Mouse (Mus musculus) left cerebral cortex, adult 11 months (tissue): ENCODE data around the gene Slc5a2.

Source experiments
- DNase-seq: peaks from one replicate; pipeline ENCODE4 v3.0.0; 2022; ENCODE audit warnings: low spot score

Slc5a2 gene

DNA sequence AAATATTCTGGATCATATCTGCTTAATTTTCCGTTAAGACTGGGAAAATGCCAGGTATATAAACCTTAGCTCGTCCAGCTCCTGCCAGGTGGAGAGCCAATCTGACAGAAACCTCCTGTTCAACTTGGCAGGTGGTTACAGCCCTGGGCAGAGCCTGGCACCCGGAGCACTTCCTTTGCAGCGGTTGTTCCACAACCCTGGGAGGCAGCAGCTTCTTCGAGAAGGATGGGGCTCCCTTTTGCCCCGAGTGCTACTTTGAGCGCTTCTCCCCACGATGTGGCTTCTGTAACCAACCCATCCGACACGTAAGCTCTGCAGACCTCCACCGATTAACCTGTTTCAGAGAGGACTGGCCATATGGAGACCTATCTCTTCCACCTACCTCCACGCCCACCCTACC, 13.5 kb upstream of the Slc5a2 start:
- no peak for DNase-seq

DNA sequence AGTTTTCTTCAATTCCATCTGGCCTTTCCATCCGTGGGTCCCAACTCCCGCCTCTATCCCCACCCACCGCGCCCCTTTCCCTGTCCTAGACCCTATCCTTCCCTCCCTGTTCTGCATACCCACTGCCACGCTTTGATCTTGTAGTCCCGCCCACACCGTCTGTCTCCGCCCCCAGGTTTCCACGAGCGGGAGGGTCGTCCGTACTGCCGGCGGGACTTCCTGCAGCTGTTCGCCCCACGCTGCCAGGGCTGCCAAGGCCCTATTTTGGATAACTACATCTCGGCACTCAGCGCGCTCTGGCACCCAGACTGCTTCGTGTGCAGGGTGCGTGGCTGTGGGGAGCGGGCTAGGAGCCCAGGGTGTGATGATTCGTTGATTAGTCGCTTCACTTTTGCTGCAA, 12.8 kb upstream of the Slc5a2 start:
- DNase-seq: peak; percentile 56

- DNase-seq: no peak
Observed at GRCm38 (mm10) chr7:128254978-128255377, 10.5 kb upstream of the Slc5a2 start.

GRCm38 (mm10) chr7:128255757-128256156, 9.7 kb upstream of the Slc5a2 start:
- no peak for DNase-seq

GRCm38 (mm10) chr7:128256783-128257334, 8.6 kb upstream of the Slc5a2 start:
- DNase-seq: no peak

- no peak for DNase-seq
Observed at GRCm38 (mm10) chr7:128266056-128266455, 599 bp downstream of the Slc5a2 start.

DNA sequence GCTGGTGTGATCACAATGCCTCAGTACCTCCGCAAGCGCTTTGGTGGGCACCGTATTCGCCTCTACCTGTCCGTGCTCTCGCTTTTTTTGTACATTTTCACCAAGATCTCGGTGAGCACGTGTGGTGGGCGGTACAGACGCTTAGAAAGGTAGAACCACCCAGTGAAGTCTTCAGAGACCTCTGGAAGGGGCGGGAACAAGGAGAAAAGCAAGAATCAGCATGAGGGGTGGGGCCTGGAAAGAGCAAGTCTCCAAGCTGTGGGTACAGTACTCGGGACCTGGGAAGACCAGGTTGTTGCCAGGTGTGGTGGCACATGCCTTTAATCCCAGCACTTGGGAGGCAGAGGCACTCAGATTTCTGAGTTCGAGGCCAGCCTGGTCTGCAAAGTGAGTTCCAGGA, 1.9 kb downstream of the Slc5a2 start:
- DNase-seq: no peak

DNA sequence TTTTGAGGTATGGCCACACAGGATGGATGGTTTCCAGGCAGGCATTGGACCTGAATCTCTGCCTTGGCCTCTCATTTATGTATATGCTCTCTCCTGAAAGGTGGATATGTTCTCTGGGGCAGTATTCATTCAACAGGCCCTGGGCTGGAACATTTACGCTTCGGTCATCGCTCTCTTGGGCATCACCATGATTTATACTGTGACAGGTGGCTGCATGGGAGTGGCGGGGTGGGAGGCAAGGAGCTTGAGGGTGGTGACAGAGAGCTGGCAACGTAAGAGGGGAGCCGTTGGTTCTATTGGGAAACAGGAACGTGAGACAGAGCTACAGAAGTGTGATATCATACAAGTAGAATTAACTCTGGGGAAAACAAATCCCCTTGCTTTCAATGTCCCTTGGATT, 2.4 kb downstream of the Slc5a2 start:
- no peak for DNase-seq

- DNase-seq: no peak
Observed at GRCm38 (mm10) chr7:128270431-128270850, 5.0 kb downstream of the Slc5a2 start.

- DNase-seq: no peak
Observed at GRCm38 (mm10) chr7:128271496-128271895, 6.0 kb downstream of the Slc5a2 start.

- DNase-seq: no peak
Observed at GRCm38 (mm10) chr7:128276051-128276450, 10.6 kb downstream of the Slc5a2 start.

DNA sequence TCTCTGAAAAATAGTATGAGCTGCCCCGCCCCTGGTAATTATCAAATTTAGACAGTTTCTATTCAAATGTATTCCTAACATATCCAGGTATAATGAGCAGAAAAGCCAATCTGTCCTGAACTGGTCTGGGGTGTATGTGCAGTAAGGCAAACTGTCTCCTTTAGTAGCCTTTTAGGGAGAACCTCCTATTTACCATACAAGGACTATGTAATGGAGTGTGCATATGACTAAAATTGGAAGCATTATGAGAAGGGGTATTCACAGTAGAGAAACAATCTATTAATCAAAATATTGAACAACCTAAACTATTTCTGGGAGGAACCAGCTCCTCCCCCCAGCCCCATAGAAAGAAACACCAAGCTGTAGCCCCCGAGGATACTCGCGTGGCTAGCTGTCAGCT, 14.3 kb downstream of the Slc5a2 start:
- no peak for DNase-seq

- DNase-seq: no peak
Observed at GRCm38 (mm10) chr7:128281765-128282164, 16.3 kb downstream of the Slc5a2 start.

- DNase-seq: no peak
Observed at GRCm38 (mm10) chr7:128282532-128283244, 17.2 kb downstream of the Slc5a2 start.

DNA sequence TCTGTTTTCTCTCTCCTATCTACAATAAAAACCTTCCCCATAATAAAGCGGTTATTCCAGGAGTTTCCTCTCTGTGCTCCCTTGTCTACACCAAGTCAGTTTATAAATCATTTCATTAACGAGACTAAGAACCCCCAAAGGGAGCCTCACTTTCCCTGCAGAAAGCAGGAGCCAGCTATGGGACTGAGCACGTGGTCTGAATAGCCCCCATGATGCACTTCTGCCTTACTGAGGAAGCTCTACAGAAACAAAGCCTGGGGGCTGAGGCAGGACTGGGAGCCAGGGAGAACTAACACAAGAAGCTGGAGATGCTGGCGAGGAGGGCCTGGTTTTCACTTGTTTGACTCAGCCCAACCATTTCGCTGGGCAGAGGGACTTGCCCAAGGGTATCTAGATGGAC, 18.6 kb downstream of the Slc5a2 start:
- no peak for DNase-seq

- no peak for DNase-seq
Observed at GRCm38 (mm10) chr7:128285060-128285459, 19.6 kb downstream of the Slc5a2 start.

- no peak for DNase-seq
Observed at GRCm38 (mm10) chr7:128288923-128289544, 23.6 kb downstream of the Slc5a2 start.

GRCm38 (mm10) chr7:128294785-128295184, 29.3 kb downstream of the Slc5a2 start:
- no peak for DNase-seq

DNA sequence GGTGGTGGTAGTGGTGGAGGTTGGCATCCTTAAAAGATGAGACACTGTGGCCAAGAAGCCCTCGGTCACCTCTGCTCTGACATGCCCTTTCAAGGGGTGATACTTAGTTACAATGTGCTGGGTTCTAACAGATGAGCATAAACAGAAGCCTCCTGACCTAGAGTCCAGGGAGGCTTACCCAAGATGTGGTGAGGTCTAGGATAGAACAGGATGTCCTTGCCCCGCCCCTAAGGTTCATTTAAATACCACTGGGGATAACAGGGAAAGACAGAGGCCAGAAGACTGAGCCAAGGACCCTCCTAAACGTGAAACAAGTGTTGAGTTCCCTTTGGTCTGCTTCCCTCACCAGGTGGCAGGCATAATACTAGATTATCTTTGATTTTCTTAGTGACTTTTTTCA, 31.1 kb downstream of the Slc5a2 start:
- no peak for DNase-seq

GRCm38 (mm10) chr7:128297291-128297616, 31.8 kb downstream of the Slc5a2 start:
- DNase-seq: no peak

- peak; percentile 64 for DNase-seq
Observed at GRCm38 (mm10) chr7:128297617-128298480, 32.4 kb downstream of the Slc5a2 start, which contains the start of gene BC017158. BC017158 (minus strand) TSS chr7:128298170.

GRCm38 (mm10) chr7:128298481-128299342, 33.3 kb downstream of the Slc5a2 start:
- no peak for DNase-seq
